Mouse (Mus musculus): ENCODE data around the gene Nbea. TPM values are rescaled to one million over a fixed set of nuclear protein-coding genes. Genes with fewer than 3 reads are reported as not detected.

Gene Nbea
- polyA plus RNA-seq, 1 experiment = not detected

GRCm38 (mm10) chr3:55590291-55590690, 593.2 kb downstream of the Nbea start:
- H3K36me3 ChIP-seq (ENCODE audit: control insufficient read depth) = no peaks in the 10 kb centered on the region
- H3K4me3 ChIP-seq (replicated peaks) = no peak overlapping the region
- TF ChIP-seq GATA1 (IDR thresholded peaks at IDR 0.05; ENCODE audit: low read length) = no peak
- no peak for TF ChIP-seq TAL1 (IDR thresholded peaks at IDR 0.05; ENCODE audit: low read length)
- no peaks in the 10 kb centered on the region for H3K4me1 ChIP-seq (ENCODE audit: control insufficient read depth)
- no peaks in the 10 kb centered on the region for H3K9me3 ChIP-seq (ENCODE audit: control insufficient read depth, low read length)
- H3K27me3 ChIP-seq (ENCODE audit: control insufficient read depth) = no peaks in the 10 kb centered on the region

GRCm38 (mm10) chr3:55589402-55589944, 594.0 kb downstream of the Nbea start:
- H3K9me3 ChIP-seq (ENCODE audit: control insufficient read depth, low read length) = no peaks in the 10 kb centered on the region
- H3K36me3 ChIP-seq (ENCODE audit: control insufficient read depth) = no peaks in the 10 kb centered on the region
- no peaks in the 10 kb centered on the region for H3K27me3 ChIP-seq (ENCODE audit: control insufficient read depth)
- no peak for TF ChIP-seq GATA1 (IDR thresholded peaks at IDR 0.05; ENCODE audit: low read length)
- TF ChIP-seq TAL1 (IDR thresholded peaks at IDR 0.05; ENCODE audit: low read length) = no peak
- no peaks in the 10 kb centered on the region for H3K4me1 ChIP-seq (ENCODE audit: control insufficient read depth)
- no peak overlapping the region for H3K4me3 ChIP-seq (replicated peaks)

GRCm38 (mm10) chr3:55587972-55588946, 595.2 kb downstream of the Nbea start:
- H3K4me3 ChIP-seq (replicated peaks) = no peak overlapping the region
- no peaks in the 10 kb centered on the region for H3K4me1 ChIP-seq (ENCODE audit: control insufficient read depth)
- H3K9me3 ChIP-seq (ENCODE audit: control insufficient read depth, low read length) = no peaks in the 10 kb centered on the region
- H3K36me3 ChIP-seq (ENCODE audit: control insufficient read depth) = no peaks in the 10 kb centered on the region
- no peaks in the 10 kb centered on the region for H3K27me3 ChIP-seq (ENCODE audit: control insufficient read depth)
- no peak for TF ChIP-seq GATA1 (IDR thresholded peaks at IDR 0.05; ENCODE audit: low read length)
- no peak for TF ChIP-seq TAL1 (IDR thresholded peaks at IDR 0.05; ENCODE audit: low read length)

GRCm38 (mm10) chr3:55587434-55587971, 596.0 kb downstream of the Nbea start:
- TF ChIP-seq GATA1 (IDR thresholded peaks at IDR 0.05; ENCODE audit: low read length) (no peak), TAL1 (IDR thresholded peaks at IDR 0.05; ENCODE audit: low read length) (no peak)
- H3K9me3 ChIP-seq (ENCODE audit: control insufficient read depth, low read length) = no peaks in the 10 kb centered on the region
- no peaks in the 10 kb centered on the region for H3K36me3 ChIP-seq (ENCODE audit: control insufficient read depth)

More at GRCm38 (mm10) chr3:55587434-55587971, 596.0 kb downstream of the Nbea start:
- Histone ChIP-seq H3K4me1 (ENCODE audit: control insufficient read depth) (no peaks in the 10 kb centered on the region), H3K27me3 (ENCODE audit: control insufficient read depth) (no peaks in the 10 kb centered on the region), H3K4me3 (replicated peaks) (no peak overlapping the region)

All from erythroblast, embryonic 14.5 days (primary cell).